Mouse (Mus musculus) ovary, postnatal 14 days (tissue): ENCODE results near the gene Smox.

ENCODE experiments used
- DNase-seq: peaks from one replicate; pipeline ENCODE4 v3.0.0; 2022; ENCODE audit warnings: low spot score

The Smox gene

GRCm38 (mm10) chr2:131552736-131553400 lies 61.6 kb downstream of the Smox start:
- no peak for DNase-seq

- no peak for DNase-seq
These were observed 66.6 kb downstream of the Smox start for GRCm38 (mm10) chr2:131557896-131558295.

- no peak for DNase-seq
These were observed 69.1 kb downstream of the Smox start for GRCm38 (mm10) chr2:131560205-131560919.

- DNase-seq: no peak
These were observed 70.1 kb downstream of the Smox start for GRCm38 (mm10) chr2:131561344-131561870.

GRCm38 (mm10) chr2:131561891-131562585 lies 70.7 kb downstream of the Smox start, which contains the start of gene Adra1d:
TSS of gene Adra1d (minus strand) at chr2:131562283.
- DNase-seq: peak; percentile 29

- DNase-seq: peak; percentile 67
These were observed 71.4 kb downstream of the Smox start for GRCm38 (mm10) chr2:131562586-131563122.
